Mouse (Mus musculus) thymus, postnatal 36 days (tissue): ENCODE data around the gene Gns.

Source experiments
- DNase-seq, 2 experiments: peaks; one replicate each; pipeline ENCODE4 v3.0.0; 2022; ENCODE audit warnings: mixed read lengths in 2 of 2

The Gns gene

DNA sequence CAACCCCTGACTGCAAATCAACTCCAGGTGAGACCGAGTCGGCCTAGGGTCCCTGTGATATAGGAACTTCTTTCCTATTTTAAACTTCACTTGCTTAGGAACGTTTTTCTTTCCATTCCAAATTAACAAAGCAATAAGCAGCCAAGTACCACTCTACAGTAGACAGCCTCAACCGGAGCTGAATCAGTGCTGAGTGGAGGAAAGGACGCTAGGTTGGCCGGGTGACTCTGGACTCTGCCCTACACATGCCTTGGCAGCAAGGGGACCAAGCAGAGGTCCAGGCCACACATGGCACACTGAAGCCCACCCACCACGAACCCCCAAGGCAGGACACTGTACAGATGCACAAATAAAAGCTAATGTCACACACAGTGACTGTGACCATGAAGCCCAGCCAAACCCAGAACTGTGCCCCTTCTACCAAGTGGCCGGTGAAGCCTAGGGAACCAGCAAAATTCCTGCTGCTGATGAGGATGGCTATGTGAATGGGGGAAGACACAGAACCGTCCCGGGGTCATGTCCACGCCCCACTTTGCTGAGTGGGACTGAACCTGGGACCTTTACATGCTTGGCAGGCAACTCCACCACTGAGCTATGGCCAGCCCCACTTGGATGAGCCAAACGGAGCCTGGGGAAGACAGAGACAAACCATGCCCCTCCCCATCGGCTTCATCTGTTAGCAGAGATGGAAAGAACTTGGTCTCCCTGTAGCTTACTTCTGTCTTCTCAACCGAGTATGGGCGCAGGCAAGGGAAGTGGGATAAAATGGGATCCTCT is 66.1 kb downstream of the Gns start:
- DNase-seq, result no peak

DNA sequence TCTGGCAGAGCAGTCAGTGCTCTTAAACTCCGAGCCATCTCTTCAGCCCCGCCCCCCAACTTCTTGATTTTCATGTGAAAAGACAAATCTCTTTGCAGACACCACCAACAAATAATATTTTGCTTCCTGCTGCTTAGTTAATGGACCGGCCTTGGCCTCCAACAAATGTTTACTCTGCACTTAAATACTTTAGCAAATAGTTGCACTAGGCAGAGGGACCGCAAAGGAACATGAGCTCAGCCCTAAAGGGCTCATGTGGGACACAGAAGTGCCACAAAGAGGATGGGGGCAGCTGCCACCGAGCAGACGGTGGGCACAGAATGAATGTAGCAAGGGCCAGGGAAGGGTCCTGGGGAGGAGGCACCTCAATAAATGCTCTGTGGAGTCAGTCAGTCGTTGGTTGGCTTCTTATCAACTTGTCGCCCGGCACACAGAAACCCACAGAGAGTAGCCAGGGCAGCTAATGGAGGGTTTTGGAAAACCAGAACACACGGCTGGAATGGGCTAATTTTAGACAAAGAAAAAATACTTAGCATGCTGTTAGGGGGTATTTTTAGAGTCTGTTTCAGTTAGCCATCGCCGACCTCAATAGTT is 67.2 kb downstream of the Gns start:
- no peak for DNase-seq

DNA sequence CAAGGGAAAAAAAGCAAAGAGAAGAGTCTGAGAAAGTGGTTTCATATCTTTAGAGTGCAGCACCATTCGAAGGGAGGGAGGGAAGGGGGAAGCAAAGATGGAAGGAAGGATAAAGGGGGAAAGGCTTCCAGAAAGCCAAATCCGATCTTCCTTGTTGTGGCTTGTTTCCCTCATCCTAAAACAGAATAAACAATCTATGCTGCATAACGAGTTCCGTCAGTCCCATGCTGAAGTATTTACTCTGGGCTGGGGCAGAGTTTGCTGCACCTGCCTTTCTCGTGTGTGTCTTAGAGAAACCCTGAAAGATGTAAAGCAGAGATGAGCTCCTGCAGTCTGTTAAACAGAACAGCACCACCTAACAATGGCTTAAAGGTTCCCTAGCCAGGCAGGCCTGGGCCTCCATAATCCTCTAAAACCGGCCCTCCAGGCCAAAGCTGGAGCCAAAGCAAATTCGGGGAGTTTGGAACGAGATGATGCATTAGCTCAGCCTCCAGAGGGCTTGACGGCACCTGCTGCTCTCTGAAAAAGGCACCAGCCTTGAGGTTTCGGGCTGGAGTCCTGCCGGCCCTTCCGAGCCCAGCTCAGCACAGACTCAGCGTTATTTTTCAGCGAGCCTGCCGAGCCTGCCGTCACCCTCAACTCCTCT is 67.9 kb downstream of the Gns start:
- DNase-seq, result no peak

DNA sequence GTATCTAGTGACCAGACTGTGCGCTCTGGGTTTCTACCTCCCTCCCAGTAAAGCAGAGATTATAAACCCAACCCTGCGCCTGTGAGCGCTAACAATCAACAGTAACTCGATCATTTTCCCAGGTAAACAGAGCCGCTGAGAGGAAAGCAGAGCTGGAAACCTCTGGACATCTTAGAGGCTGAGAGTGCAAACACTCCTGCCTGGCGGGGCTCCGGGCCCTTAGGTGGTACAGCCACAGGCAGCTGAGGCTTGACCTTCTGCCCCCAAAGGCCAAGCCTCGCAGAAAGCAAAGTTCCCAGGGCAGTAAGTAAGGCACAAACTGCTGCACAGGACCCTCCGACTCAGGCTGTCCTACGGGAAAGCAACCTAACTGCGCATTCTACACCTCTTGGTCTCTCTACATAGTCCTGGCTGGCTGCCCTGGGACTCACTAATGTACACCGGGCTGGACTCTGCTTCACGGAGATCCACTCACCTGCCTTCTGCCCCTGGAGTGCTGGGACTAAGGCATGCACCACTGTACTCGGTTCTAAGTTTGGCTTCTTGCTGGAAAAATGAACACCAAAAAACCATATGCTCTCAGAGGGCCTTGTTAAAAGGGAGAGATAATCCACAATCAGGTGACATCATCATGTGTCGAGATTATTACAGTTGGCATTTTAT is 69.7 kb downstream of the Gns start:
- no peak for DNase-seq

DNA sequence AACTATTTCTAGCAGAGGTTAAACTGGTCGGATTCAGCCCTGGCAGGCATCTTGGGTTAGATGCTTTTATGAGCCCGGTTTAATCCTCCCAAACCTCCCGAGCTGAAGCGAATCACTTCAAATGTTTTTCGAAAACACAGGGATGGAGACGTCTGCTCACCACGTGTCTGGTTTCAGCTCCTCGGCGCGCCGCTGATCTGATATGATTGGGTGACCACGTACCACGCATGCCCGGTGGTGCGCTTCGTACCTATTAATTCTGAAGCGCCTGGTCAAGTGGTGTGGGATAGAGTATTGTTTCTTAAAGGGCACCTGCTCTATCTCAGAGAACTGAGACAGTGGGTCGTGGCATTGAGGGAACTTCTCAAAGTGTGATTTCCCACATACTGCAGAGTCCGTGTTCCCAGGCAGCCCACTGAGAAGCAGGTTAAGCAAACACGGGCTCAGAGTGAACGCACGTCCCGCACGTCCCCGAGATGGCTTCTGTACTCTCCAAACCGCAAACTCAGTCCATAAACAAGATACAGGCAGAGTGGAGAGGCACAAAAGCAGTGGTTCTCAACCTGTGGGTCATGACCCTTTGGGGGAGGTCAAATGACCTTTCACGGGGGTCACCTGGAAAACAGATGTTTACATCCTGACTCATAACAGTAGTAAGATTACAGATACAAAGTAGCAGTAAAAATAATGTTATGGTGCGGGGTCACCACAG is 70.8 kb downstream of the Gns start:
- no peak for DNase-seq

DNA sequence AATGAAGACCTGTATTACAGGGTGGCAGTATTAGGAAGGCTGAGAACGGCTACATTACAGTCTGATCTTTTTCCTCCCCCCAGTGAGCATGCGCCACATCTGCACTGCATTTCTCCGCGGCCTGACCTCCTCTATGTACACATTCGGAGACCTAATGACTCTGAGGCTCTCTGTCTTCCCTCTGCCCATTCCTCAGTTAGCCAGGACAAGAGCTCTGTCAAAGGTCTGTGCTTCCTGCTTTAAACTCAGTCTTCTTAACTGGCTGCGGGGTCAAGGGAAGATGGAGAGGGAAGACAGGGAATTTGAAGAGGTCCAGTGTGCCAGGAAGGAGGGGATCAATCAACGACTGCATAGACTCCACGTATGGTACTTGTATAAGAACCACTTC is 71.4 kb downstream of the Gns start:
- DNase-seq, result no peak

DNA sequence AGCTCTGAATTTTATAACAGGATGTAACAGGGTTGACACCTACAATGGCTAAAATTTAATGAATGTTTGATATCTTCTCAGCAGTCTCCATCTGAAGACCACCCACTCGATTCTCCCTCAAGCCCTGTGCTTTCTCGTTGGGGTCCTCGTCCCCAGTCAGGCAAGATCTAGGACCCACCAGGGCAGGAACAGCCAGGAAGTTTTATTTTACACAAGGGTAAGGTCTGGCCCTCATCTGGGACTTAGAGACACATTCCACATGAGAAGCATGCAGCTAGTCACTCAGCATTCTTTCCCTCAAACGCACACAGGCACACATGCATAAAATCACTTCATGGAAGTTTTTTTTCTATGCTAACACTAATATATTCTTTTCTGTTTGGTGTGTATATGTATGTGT is 71.8 kb downstream of the Gns start:
- no peak for DNase-seq

DNA sequence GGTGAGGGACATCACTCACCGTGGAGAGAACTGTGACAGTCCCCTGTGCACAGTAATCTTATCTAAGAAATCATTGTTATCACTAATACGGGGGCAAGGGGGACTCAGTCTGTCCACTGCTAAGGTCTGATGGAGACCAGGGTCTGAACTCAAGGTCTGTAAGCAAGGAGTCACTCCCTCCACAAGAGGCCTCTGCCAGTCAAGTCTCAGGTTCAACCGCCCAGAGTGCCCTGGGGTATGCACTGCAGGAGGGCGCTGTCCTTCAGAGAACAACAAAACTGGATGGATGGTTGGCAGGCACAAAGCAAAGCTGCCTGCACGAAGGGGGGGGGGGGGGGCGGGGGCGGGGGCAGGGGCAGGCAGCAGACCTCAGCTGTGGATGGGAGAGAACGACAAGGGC is 73.2 kb downstream of the Gns start:
- no peak for DNase-seq

DNA sequence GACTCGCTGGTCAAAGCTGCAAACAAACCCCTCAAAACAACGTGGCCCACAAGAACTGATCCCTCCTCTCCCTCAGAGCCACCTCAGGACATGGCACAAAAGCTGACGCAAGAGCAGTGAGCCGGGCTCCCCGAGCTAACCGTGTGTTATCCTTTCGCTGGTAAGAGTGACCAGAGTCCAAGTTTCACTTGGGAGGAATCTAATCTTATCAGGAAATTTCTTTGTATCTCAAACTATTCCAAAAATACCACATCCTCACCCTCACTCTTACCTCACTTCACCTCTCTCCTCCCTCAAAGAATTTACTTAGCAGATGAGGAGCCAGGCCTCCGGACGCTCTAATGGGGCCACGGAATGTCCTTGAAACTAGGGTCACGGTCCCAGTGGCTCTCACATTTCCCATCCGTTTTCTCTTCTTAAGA is 74.4 kb downstream of the Gns start:
- no peak for DNase-seq

DNA sequence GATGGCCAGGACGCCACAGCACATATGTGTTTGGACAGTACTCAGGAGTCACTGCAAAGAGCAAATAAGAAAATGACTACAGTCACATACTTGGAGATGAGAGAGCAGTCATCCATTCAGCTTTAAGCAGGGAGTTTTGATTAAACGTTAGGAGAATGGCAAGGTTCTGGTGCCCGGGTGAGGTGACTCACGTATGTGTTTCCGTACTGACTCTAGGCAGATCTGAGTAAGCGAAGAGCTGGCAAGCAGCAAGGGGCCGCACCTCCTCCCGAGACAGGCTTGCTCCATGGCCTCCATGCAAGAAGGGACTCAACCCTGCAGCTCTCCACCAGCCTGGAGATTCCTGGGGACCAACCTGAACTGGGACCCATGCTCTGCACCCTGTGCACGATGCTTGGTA is 78.9 kb downstream of the Gns start:
- DNase-seq, result no peak

DNA sequence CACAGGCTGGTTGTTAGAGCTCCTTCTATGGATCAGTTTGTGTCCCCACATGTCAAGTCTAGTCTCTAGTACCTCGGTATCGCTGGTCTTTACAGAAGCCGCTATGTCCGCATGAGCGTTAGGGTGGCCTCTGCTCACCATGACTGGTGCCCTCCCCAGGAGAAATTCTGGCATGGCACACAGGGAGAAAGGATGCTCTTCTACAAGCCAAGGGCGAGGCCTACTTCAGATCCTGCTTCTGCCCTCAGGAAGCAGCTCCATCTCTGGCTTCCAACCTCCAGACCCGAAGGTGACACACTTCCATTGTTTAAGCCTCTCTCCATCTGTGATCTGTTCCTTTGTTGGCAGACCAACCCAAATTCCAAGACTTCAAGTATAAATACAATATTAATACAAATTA is 79.3 kb downstream of the Gns start:
- no peak for DNase-seq

DNA sequence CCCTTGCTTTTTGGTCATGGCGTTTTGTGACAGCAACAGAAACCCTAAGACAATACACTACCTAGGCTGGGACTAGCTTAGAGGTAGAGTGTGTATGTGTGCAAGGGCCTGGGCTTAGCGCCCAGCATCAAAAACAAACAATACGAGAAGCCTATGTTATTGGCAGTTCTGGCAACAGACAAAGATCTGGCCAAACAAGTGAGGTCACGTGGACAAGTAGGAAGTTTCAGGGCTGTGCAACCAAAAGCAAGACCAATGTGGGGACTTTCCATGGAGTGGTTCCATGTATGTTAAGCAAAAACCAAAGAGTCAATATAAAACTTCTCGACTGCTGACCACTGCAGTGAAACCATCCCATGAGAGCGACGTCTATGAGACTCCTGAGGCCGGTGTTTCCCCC is 80.9 kb downstream of the Gns start:
- DNase-seq, result no peak
